Comparison of ENCODE assay signal across 7 mouse cellular contexts in the genomic region with DNA sequence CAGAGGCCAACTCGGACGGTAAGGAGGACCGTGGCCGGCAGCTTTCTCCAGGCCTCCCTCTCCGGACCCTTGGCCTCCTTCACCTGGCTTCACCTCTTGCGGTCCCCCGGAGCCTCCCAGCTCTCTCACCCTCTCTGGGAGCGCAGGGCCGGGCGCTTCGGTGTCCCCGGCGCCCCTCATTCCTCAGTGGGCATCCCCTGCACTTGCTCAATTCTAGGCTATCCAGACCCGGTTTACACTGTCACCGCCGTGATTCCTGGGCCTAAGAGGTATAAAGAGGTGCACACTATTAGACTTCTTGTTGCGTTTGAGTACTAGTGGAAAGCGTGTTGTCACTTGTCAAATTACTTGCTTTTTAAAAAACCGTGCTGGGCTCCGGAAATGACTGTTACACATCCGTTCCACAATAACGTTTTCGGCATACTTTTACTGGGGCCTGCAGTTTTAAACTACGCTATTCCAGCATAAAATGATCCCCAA. TPM values are rescaled to one million over a fixed set of nuclear protein-coding genes. Genes with fewer than 3 reads are reported as not detected.
DNase-seq lines count a peak whose midpoint lies in the region; ATAC-seq and TF ChIP-seq lines count a peak whose summit lies in the region.

No protein-coding gene starts in this region.

- no peaks in the 10 kb centered on the region for H3K27me3 ChIP-seq in erythroblast, embryonic 14.5 days (ENCODE audit: control insufficient read depth)
- no peaks in the 10 kb centered on the region for H3K27me3 ChIP-seq in limb, embryonic 15.5 days
- H3K27me3 ChIP-seq in small intestine, adult 2 months (ENCODE audit: control insufficient read depth, insufficient read depth, low read length) = no peaks in the 10 kb centered on the region

- H3K9me3 ChIP-seq in erythroblast, embryonic 14.5 days (ENCODE audit: control insufficient read depth, low read length) = no peaks in the 10 kb centered on the region
- H3K9me3 ChIP-seq in limb, embryonic 15.5 days = no peaks in the 10 kb centered on the region

- no peak for TF ChIP-seq CTCF in small intestine, adult 2 months (IDR thresholded peaks at IDR 0.05; ENCODE audit: extremely low read depth, insufficient read length, insufficient replicate concordance, low read depth, low read length)

- peak overlapping the region; percentile 59 for H3K4me2 ChIP-seq in limb, embryonic 15.5 days

- 0 out of 2 replicates have a peak, but pooled peaks have one; percentile 43 for ATAC-seq in limb, embryonic 15.5 days (ENCODE audit: insufficient number of reproducible peaks, low FRiP score, low TSS enrichment, low read depth)

- peaks cover 20% of the 10 kb centered on the region for H3K4me1 ChIP-seq in erythroblast, embryonic 14.5 days (ENCODE audit: control insufficient read depth)
- H3K4me1 ChIP-seq in limb, embryonic 15.5 days = peaks cover 7% of the 10 kb centered on the region
- peaks cover 5% of the 10 kb centered on the region for H3K4me1 ChIP-seq in small intestine, adult 2 months (ENCODE audit: control insufficient read depth, insufficient read depth, insufficient read length, low read length)

- H3K4me3 ChIP-seq in erythroblast, embryonic 14.5 days (replicated peaks) = peak overlapping the region; percentile 88
- H3K4me3 ChIP-seq in limb, embryonic 15.5 days = peak overlapping the region; percentile 91
- H3K4me3 ChIP-seq in small intestine, adult 2 months (ENCODE audit: low read depth, low read length) = peak overlapping the region; percentile 87

- peaks cover 13% of the 10 kb centered on the region for H3K36me3 ChIP-seq in erythroblast, embryonic 14.5 days (ENCODE audit: control insufficient read depth)
- peaks cover 3% of the 10 kb centered on the region; the same call in 1 of the 2 replicates for H3K36me3 ChIP-seq in limb, embryonic 15.5 days
- peaks cover 6% of the 10 kb centered on the region; the same call in 1 of the 2 replicates for H3K36me3 ChIP-seq in small intestine, adult 2 months (ENCODE audit: control insufficient read depth, insufficient read depth, low read length)

- peak; percentile 40 for DNase-seq in thymus, postnatal 0 days (ENCODE audit: low spot score)
- no peak for DNase-seq in thymus, postnatal 4 days
- no peak for DNase-seq in left cerebral cortex, postnatal 36 days (ENCODE audit: low spot score in 2 of 2)
- no peak for DNase-seq in right cerebral cortex, postnatal 10 days (ENCODE audit: low spot score in 2 of 2)

- intact Hi-C loops in left cerebral cortex, postnatal 36 days (cut with DNase I) = loop anchor here (5.0 kb wide), 1 partner anchor 180 kb away; no protein-coding TSS in a partner anchor

- H3K27ac ChIP-seq in limb, embryonic 15.5 days = peak overlapping the region; percentile 91
- H3K27ac ChIP-seq in small intestine, adult 2 months (ENCODE audit: insufficient read depth, low read depth, low read length) = peak overlapping the region; percentile 84

- peak overlapping the region; percentile 82 for H3K9ac ChIP-seq in limb, embryonic 15.5 days

- under 1% methylated on average over 24 of the region's 24 CpGs for WGBS in limb, embryonic 15.5 days
- under 1% methylated on average over 24 of the region's 24 CpGs for WGBS in small intestine, adult 2 months

- no peak for TF ChIP-seq POLR2A in small intestine, adult 2 months (IDR thresholded peaks at IDR 0.05; ENCODE audit: low read depth, low read length)

RNA-seq across cellular contexts. Expression of gene Chordc1, which starts 0.6 kb away (rescaled TPM):
- 119 and 134 TPM in 2 replicates for polyA plus RNA-seq in thymus, postnatal 0 days (2015; fragmentation: Nextera tagmentation; extraction: Ambion mirVana)
- 0.19 and 0.30 TPM in 2 replicates for polyA plus RNA-seq in erythroblast, embryonic 14.5 days (2012)
- polyA plus RNA-seq in limb, embryonic 15.5 days (2015; fragmentation: Nextera tagmentation; extraction: Ambion mirVana) = 99.3 and 99.9 TPM in 2 replicates
- 3.2 and 5.1 TPM in 2 replicates for polyA plus RNA-seq in small intestine, adult 2 months (2012; rRNA removed)
- 100 to 1,000 TPM in 1 of 2 experiments, 10 to 100 TPM in 1; 70.2 to 103 TPM for total RNA-seq in left cerebral cortex, postnatal 36 days (2021)

Comparison
In these comparisons a context has a peak if more than half of its experiments do, and no peak if none do; other contexts are left out.
1. RNA of gene Chordc1, which starts 0.6 kb away (polyA plus RNA-seq): 119 to 134 TPM in thymus, postnatal 0 days and 99.3 to 99.9 TPM in limb, embryonic 15.5 days; 3.2 to 5.1 TPM in small intestine, adult 2 months and 0.19 to 0.30 TPM in erythroblast, embryonic 14.5 days; every median in the first group is over 10 times any median in the second.
2. Peak in every context shown above with its lines, with median percentiles within 50 percentile points of each other: H3K4me3 ChIP-seq.